Mouse (Mus musculus) cerebellum, adult 9-11 months (tissue): ENCODE measurements around the gene Abcd1.

Experiments used
- DNase-seq: peaks from one replicate; pipeline ENCODE4 v3.0.0; 2022

Abcd1 gene

DNA sequence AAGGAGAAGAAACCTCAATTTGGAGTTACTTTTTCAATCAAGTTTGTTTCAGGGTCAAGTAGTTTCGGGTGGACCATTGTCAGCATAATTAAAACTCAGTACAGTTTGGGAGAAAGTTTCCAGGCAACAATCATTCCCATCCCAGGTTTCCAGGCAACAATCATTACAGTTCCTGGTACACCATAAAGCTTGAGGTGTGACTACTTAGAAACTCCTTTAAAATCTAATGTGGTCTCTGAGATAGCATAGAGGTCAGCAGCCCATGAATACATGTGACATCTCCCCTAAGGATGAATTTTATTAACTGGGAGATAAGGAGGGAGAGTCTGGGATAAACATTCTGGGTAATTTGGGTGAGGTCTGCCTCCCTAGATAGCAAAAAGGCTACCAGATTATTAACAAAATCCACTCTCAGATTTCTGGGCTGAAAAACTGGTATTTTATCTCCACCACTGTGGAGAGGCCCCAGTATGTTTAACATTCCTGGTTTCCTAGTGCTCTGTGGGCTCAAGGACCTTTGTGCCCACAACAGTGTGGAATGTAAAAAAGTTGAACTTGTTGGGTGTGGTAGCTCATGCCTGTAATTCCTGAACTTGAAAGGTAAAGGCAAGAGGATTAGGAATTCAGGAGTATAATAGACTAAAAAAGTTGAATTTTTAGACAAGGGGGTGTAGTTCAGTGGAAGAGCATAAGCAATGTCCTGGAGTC, 28.5 kb downstream of the Abcd1 start:
- no peak for DNase-seq

GRCm38 (mm10) chrX:73748977-73749376, 32.6 kb downstream of the Abcd1 start:
- no peak for DNase-seq

DNA sequence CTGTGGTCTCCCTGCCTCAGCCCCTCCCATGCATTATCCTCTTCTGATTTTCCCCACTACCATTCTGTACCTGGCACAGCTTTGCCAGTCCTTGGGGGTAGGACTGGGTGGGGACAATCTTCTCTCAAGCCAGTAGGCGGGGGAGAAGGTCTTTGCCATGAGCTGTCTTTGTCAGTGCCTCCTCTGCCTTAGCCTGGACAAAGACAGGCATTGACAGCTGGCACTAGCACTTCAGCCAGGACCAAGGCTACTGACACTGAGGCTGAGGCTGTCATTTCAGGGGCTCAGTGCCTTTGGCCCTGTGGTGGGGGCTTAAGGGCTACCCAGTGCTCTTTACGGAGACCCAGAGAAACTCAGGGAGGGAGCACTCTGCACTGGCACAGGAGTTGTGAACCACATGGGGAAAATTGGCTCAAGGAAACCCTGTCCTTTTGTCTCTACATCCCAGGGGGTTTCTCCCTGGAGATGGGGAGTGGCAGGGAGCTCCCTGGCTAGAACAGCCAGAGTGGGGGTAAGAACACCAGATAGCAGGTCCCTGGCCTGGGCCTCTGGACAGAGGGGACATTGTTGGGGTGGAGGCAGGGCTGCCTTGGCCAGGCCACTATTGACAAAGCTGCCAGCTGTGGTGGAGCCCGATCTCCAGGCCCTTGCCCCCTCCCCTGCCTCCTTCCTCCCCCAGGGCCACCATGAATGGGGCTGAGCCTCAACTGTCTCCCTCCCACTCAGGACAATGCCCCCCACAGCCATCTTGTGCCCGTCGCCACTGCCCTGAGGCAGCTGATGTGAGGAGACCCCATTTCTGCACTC, 40.1 kb downstream of the Abcd1 start, which contains the start of gene Plxnb3:
Gene Plxnb3 (plus strand): TSS at position 757 of the 807 bp plus-strand sequence.
- peak; percentile 38 for DNase-seq

DNA sequence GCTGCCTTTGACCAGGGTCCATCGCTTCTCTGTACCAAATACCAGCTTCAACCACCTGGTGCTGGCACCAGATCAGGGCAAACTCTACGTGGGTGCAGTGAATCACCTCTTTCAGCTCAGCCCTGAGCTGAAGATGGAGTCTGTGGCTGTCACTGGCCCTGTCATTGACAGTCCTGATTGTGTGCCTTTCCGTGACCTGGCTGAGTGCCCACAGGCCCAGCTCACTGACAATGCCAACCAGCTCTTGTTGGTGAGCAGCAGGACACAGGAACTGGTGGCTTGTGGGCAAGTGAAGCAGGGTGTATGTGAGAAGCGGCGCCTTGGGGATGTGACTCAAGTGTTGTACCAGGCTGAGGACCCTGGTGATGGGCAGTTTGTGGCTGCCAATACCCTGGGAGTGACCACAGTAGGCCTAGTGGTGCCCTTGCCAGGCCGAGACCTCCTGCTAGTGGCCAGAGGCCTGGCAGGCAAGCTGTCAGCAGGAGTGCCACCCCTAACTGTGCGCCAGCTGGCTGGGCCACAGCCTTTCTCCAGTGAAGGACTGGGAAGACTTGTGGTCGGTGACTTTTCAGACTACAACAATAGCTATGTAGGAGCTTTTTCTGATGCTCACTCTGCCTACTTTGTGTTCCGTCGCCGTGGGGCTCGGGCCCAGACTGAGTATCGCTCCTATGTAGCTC, 42.4 kb downstream of the Abcd1 start:
- peak; percentile 76 for DNase-seq

GRCm38 (mm10) chrX:73765311-73765710, 48.9 kb downstream of the Abcd1 start:
- DNase-seq, result peak; percentile 21

- DNase-seq, result peak; percentile 7
Observed at GRCm38 (mm10) chrX:73767267-73767666, 50.9 kb downstream of the Abcd1 start.

GRCm38 (mm10) chrX:73774168-73774760, 57.9 kb downstream of the Abcd1 start, which contains the start of gene Srpk3:
Gene Srpk3 (plus strand): TSS chrX:73774405.
- DNase-seq, result no peak

GRCm38 (mm10) chrX:73774802-73775483, 58.5 kb downstream of the Abcd1 start:
- DNase-seq, result no peak

- DNase-seq, result no peak
Observed at GRCm38 (mm10) chrX:73782227-73782626, 65.8 kb downstream of the Abcd1 start.

GRCm38 (mm10) chrX:73785666-73786065, 69.3 kb downstream of the Abcd1 start:
- DNase-seq, result no peak

GRCm38 (mm10) chrX:73786364-73787224, 70.2 kb downstream of the Abcd1 start, which contains the start of the genes Idh3g and Ssr4:
Gene Idh3g (minus strand): TSS chrX:73786897.
Gene Ssr4 (plus strand): TSS chrX:73787028.
- DNase-seq, result peak; percentile 97

DNA sequence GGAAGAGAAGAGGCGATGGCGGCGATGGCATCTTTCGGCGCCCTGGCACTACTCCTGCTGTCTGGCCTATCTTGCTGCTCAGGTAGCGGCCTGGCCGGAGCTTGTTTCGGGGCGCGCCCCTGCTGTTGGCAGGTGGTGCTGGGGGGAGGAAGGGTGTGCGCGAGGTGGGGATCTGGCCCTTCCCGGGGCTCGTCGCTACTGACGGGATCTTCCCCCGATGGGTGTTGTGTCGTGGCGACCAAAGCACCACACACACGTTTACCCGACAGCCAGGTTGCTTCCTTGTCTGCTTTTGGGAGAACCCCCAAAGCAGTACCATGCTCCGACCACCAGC, 70.8 kb downstream of the Abcd1 start:
- no peak for DNase-seq
